Mouse (Mus musculus): ENCODE results near the gene Clec4f. TPM values are rescaled to one million over a fixed set of nuclear protein-coding genes. Genes with fewer than 3 reads are reported as not detected.

Clec4f gene
- total RNA-seq, 1 experiment, result not detected

GRCm38 (mm10) chr6:83631815-83632214 is 24.2 kb downstream of the Clec4f start:
- TF ChIP-seq ZC3H11A (IDR thresholded peaks at IDR 0.05; ENCODE audit: borderline replicate concordance, low read depth, low read length) (no peak), ZNF384 (IDR thresholded peaks at IDR 0.05; ENCODE audit: low read depth, low read length) (no peak), HCFC1 (IDR thresholded peaks at IDR 0.05; ENCODE audit: borderline replicate concordance, insufficient read depth, low read length) (no peak), CHD2 (IDR thresholded peaks at IDR 0.05; ENCODE audit: low read depth, low read length) (no peak), MAFK (IDR thresholded peaks at IDR 0.05; ENCODE audit: insufficient read depth, low read depth, low read length) (no peak)
- no peak overlapping the region for H3K27ac ChIP-seq (ENCODE audit: insufficient read depth, low read depth, low read length, poor library complexity, severe bottlenecking)

DNA sequence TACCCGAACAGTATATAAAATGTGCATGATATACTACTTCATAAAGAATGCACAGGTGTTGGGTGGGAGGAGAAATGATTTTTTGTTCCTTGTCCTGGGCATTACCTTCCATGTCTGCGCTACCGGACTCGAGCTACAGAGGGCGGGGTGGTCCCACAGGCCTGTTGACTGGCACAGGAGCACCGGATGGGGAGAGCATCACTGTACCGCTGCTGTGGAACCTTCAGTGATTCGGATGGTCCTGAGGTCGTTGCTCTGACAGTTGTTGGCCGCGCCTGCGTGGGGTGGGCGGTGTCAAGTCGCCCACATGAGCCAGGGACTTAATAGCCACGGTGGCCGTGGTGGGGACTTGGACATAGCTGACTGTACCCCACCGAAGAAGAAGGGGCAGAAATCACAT is 29.2 kb downstream of the Clec4f start:
- Histone ChIP-seq H3K9ac (ENCODE audit: insufficient read depth, low read depth, low read length, poor library complexity, severe bottlenecking) (no peak overlapping the region), H3K36me3 (ENCODE audit: control insufficient read depth, insufficient read depth, low read length, poor library complexity, severe bottlenecking) (no peaks in the 10 kb centered on the region), H3K9me3 (ENCODE audit: control insufficient read depth, insufficient read depth, low read depth, low read length) (no peaks in the 10 kb centered on the region), H3K27ac (ENCODE audit: insufficient read depth, low read depth, low read length, poor library complexity, severe bottlenecking) (no peak overlapping the region), H3K4me3 (ENCODE audit: insufficient read depth in 1 of 2, low read depth in 1 of 2, low read length in 2 of 2, poor library complexity in 1 of 2, severe bottlenecking in 1 of 2) (peak overlapping the region; percentile 6 to 26; a peak in 3 of 4 replicates), H3K4me1 (ENCODE audit: control insufficient read depth in 2 of 2, insufficient read depth in 2 of 2, low read length in 2 of 2, poor library complexity in 1 of 2) (no peaks in the 10 kb centered on the region)
- no peak for DNase-seq (ENCODE audit: low read depth, low spot score)
- no peak for TF ChIP-seq ZNF384 (IDR thresholded peaks at IDR 0.05; ENCODE audit: low read depth, low read length)
- in situ Hi-C loops (cut with MboI; ENCODE audit: low sequenced_read_pairs in 2 of 2, unreplicated experiment in 2 of 2), result no loop called here

More at GRCm38 (mm10) chr6:83631815-83632214, 24.2 kb downstream of the Clec4f start:
- Histone ChIP-seq H3K36me3 (ENCODE audit: control insufficient read depth, insufficient read depth, low read length, poor library complexity, severe bottlenecking) (no peaks in the 10 kb centered on the region), H3K9me3 (ENCODE audit: control insufficient read depth, insufficient read depth, low read depth, low read length) (no peaks in the 10 kb centered on the region), H3K4me3 (ENCODE audit: insufficient read depth in 1 of 2, low read depth in 1 of 2, low read length in 2 of 2, poor library complexity in 1 of 2, severe bottlenecking in 1 of 2) (no peak overlapping the region), H3K4me1 (ENCODE audit: control insufficient read depth in 2 of 2, insufficient read depth in 2 of 2, low read length in 2 of 2, poor library complexity in 1 of 2) (no peaks in the 10 kb centered on the region), H3K9ac (ENCODE audit: insufficient read depth, low read depth, low read length, poor library complexity, severe bottlenecking) (no peak overlapping the region)
- no peak for DNase-seq (ENCODE audit: low read depth, low spot score)
- in situ Hi-C loops (cut with MboI; ENCODE audit: low sequenced_read_pairs in 2 of 2, unreplicated experiment in 2 of 2), result no loop called here

DNA sequence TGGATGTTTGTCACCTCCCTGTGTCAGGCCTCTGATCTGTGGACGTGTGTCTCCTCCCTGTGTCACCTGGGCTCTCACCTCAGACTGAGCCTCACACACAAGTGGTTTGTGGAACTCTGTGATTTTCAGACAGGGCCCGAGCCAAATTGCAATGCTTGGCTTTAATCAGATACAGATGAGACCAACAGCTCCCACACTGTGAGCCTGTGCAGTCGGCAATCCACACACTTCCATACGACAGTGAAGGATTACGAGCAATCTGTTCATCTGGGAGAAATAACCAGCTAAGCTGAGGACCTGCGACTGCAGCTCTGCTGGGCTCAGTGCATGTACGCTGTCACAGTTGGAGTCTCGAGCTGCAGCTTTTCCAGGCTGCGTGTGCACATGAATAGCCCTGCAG is 36.0 kb downstream of the Clec4f start:
- H3K9me3 ChIP-seq (ENCODE audit: control insufficient read depth, insufficient read depth, low read depth, low read length), result no peaks in the 10 kb centered on the region
- no peak for DNase-seq (ENCODE audit: low read depth, low spot score)
- no peak overlapping the region for H3K4me3 ChIP-seq (ENCODE audit: insufficient read depth in 1 of 2, low read depth in 1 of 2, low read length in 2 of 2, poor library complexity in 1 of 2, severe bottlenecking in 1 of 2)
- H3K36me3 ChIP-seq (ENCODE audit: control insufficient read depth, insufficient read depth, low read length, poor library complexity, severe bottlenecking), result no peaks in the 10 kb centered on the region
- no peak overlapping the region for H3K9ac ChIP-seq (ENCODE audit: insufficient read depth, low read depth, low read length, poor library complexity, severe bottlenecking)
- in situ Hi-C loops (cut with MboI; ENCODE audit: low sequenced_read_pairs in 2 of 2, unreplicated experiment in 2 of 2), result no loop called here
- no peak for TF ChIP-seq MAFK (IDR thresholded peaks at IDR 0.05; ENCODE audit: insufficient read depth, low read depth, low read length)
- no peak for TF ChIP-seq CHD2 (IDR thresholded peaks at IDR 0.05; ENCODE audit: low read depth, low read length)
- TF ChIP-seq HCFC1 (IDR thresholded peaks at IDR 0.05; ENCODE audit: borderline replicate concordance, insufficient read depth, low read length), result no peak
- no peak for TF ChIP-seq ZC3H11A (IDR thresholded peaks at IDR 0.05; ENCODE audit: borderline replicate concordance, low read depth, low read length)
- TF ChIP-seq ZNF384 (IDR thresholded peaks at IDR 0.05; ENCODE audit: low read depth, low read length), result no peak
- no peaks in the 10 kb centered on the region for H3K4me1 ChIP-seq (ENCODE audit: control insufficient read depth in 2 of 2, insufficient read depth in 2 of 2, low read length in 2 of 2, poor library complexity in 1 of 2)
- H3K27ac ChIP-seq (ENCODE audit: insufficient read depth, low read depth, low read length, poor library complexity, severe bottlenecking), result no peak overlapping the region

- in situ Hi-C loops (cut with MboI; ENCODE audit: low sequenced_read_pairs in 2 of 2, unreplicated experiment in 2 of 2), result no loop called here
Observed at GRCm38 (mm10) chr6:83617581-83618335, 38.2 kb downstream of the Clec4f start.

GRCm38 (mm10) chr6:83616512-83616911 is 39.5 kb downstream of the Clec4f start:
- Histone ChIP-seq H3K9me3 (ENCODE audit: control insufficient read depth, insufficient read depth, low read depth, low read length) (no peaks in the 10 kb centered on the region), H3K36me3 (ENCODE audit: control insufficient read depth, insufficient read depth, low read length, poor library complexity, severe bottlenecking) (no peaks in the 10 kb centered on the region), H3K9ac (ENCODE audit: insufficient read depth, low read depth, low read length, poor library complexity, severe bottlenecking) (no peak overlapping the region), H3K27ac (ENCODE audit: insufficient read depth, low read depth, low read length, poor library complexity, severe bottlenecking) (no peak overlapping the region), H3K4me3 (ENCODE audit: insufficient read depth in 1 of 2, low read depth in 1 of 2, low read length in 2 of 2, poor library complexity in 1 of 2, severe bottlenecking in 1 of 2) (no peak overlapping the region), H3K4me1 (ENCODE audit: control insufficient read depth in 2 of 2, insufficient read depth in 2 of 2, low read length in 2 of 2, poor library complexity in 1 of 2) (no peaks in the 10 kb centered on the region)
- no peak for DNase-seq (ENCODE audit: low read depth, low spot score)
- in situ Hi-C loops (cut with MboI; ENCODE audit: low sequenced_read_pairs in 2 of 2, unreplicated experiment in 2 of 2), result no loop called here
- TF ChIP-seq MAFK (IDR thresholded peaks at IDR 0.05; ENCODE audit: insufficient read depth, low read depth, low read length), result no peak
- no peak for TF ChIP-seq HCFC1 (IDR thresholded peaks at IDR 0.05; ENCODE audit: borderline replicate concordance, insufficient read depth, low read length)
- no peak for TF ChIP-seq ZNF384 (IDR thresholded peaks at IDR 0.05; ENCODE audit: low read depth, low read length)
- TF ChIP-seq CHD2 (IDR thresholded peaks at IDR 0.05; ENCODE audit: low read depth, low read length), result no peak
- no peak for TF ChIP-seq ZC3H11A (IDR thresholded peaks at IDR 0.05; ENCODE audit: borderline replicate concordance, low read depth, low read length)

More at GRCm38 (mm10) chr6:83617581-83618335, 38.2 kb downstream of the Clec4f start:
- H3K4me1 ChIP-seq (ENCODE audit: control insufficient read depth in 2 of 2, insufficient read depth in 2 of 2, low read length in 2 of 2, poor library complexity in 1 of 2), result no peaks in the 10 kb centered on the region
- H3K9ac ChIP-seq (ENCODE audit: insufficient read depth, low read depth, low read length, poor library complexity, severe bottlenecking), result no peak overlapping the region
- H3K36me3 ChIP-seq (ENCODE audit: control insufficient read depth, insufficient read depth, low read length, poor library complexity, severe bottlenecking), result no peaks in the 10 kb centered on the region
- DNase-seq (ENCODE audit: low read depth, low spot score), result no peak
- no peak overlapping the region for H3K4me3 ChIP-seq (ENCODE audit: insufficient read depth in 1 of 2, low read depth in 1 of 2, low read length in 2 of 2, poor library complexity in 1 of 2, severe bottlenecking in 1 of 2)
- no peak overlapping the region for H3K27ac ChIP-seq (ENCODE audit: insufficient read depth, low read depth, low read length, poor library complexity, severe bottlenecking)
- H3K9me3 ChIP-seq (ENCODE audit: control insufficient read depth, insufficient read depth, low read depth, low read length), result no peaks in the 10 kb centered on the region
- TF ChIP-seq ZC3H11A (IDR thresholded peaks at IDR 0.05; ENCODE audit: borderline replicate concordance, low read depth, low read length), result no peak
- TF ChIP-seq HCFC1 (IDR thresholded peaks at IDR 0.05; ENCODE audit: borderline replicate concordance, insufficient read depth, low read length), result no peak
- TF ChIP-seq CHD2 (IDR thresholded peaks at IDR 0.05; ENCODE audit: low read depth, low read length), result no peak
